Mouse (Mus musculus) spleen, adult 2 months (tissue): ENCODE results near the gene Six3. TPM values are rescaled to one million over a fixed set of nuclear protein-coding genes. Genes with fewer than 3 reads are reported as not detected.

Source experiments
- DNase-seq, 2 experiments: peaks; one replicate each; pipeline versions ENCODE4 v3.0.0 to v3.0.0-alpha.2; 2012 to 2021; ENCODE audit warnings: low spot score in 2 of 2, low read depth in 1 of 2
- H3K27ac ChIP-seq: fragments of 200-500 bp; 2 replicates; pipeline ENCODE4 v1.5.1; 2012; ENCODE audit warnings: low read length, inconsistent platforms; ENCODE audit not compliant: insufficient read depth
- H3K27me3 ChIP-seq: fragments of 200-500 bp; 2 replicates; pipeline ENCODE4 v1.6.1; 2012; ENCODE audit warnings: mild to moderate bottlenecking, moderate library complexity, low read length, inconsistent platforms; ENCODE audit not compliant: control insufficient read depth, insufficient read depth
- H3K36me3 ChIP-seq: fragments of 200-500 bp; 2 replicates; pipeline ENCODE4 v1.6.1; 2012; ENCODE audit warnings: mild to moderate bottlenecking, low read length, inconsistent platforms; ENCODE audit not compliant: control insufficient read depth, insufficient read depth
- H3K4me1 ChIP-seq: fragments of 200-500 bp; 2 replicates; pipeline ENCODE4 v1.6.1; 2011; ENCODE audit warnings: inconsistent platforms; ENCODE audit not compliant: control insufficient read depth, insufficient read depth, insufficient read length
- H3K4me3 ChIP-seq: fragments of 200-500 bp; 2 replicates; pipeline ENCODE4 v1.5.1; 2011; ENCODE audit warnings: mild to moderate bottlenecking, inconsistent platforms; ENCODE audit not compliant: insufficient read depth, insufficient read length; ENCODE audit errors: extremely low read depth
- CTCF ChIP-seq: fragments of 200-500 bp; IDR thresholded peaks from 2 replicates; pipeline ENCODE4 v1.5.1; 2011; ENCODE audit warnings: mild to moderate bottlenecking, inconsistent platforms; ENCODE audit not compliant: insufficient read depth, insufficient read length, insufficient replicate concordance; ENCODE audit errors: extremely low read depth
- POLR2A ChIP-seq: fragments of 200-500 bp; IDR thresholded peaks from 2 replicates; pipeline ENCODE4 v1.6.1; 2011; ENCODE audit warnings: low read depth, low read length, inconsistent platforms
- WGBS: fragments of 180-500 bp; shearing (Covaris S2); methylation state at CpG from one replicate; pipeline ENCODE4 v1.1.7; 2018; 5-methylcytosine and 5-hydroxymethylcytosine counted together
- polyA plus RNA-seq: library from polyadenylated mRNA; depleted of rRNA; stranded (reverse); fragments of >200 nt; gene quantifications from 2 replicates; pipeline ENCODE4 v1.2.3, GENCODE M21; 2012

Gene Six3
- polyA plus RNA-seq, 1 experiment = 0.13 TPM

DNA sequence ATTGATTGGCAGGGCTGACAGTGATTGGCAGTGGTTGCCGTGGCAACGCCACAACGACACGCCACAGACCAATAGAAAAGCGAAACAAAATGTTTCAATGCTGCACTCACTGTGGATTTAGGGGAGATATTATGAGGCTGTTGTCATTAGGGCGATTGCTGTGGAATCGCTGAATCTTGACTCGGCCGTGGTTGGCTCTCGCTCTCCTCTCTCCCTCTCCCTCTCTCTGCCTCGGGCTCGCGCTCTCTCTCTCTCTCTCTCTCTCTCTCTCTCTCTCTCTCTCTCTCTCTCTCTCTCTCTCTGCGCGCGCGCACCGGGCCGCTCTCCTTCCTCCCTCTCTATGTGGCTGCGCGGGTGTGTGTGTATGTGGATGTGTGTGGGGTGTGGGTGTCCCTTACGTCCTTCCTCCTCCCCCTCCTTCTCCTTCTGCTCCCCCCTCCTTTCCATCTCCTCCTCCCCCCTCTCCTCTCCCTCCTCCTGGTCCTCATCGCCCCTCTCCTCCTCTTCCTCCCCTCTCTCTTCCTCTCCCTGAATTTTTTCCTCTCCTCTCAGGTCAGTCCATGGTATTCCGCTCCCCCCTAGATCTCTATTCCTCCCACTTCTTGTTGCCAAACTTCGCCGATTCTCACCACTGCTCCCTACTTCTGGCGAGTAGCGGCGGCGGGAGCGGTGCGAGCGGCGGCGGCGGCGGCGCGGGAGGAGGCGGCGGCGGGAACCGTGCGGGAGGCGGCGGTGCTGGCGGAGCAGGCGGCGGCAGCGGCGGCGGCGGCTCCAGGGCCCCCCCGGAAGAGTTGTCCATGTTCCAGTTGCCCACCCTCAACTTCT is 7.5 kb downstream of the Six3 start:
- no peak overlapping the region; the same call in 1 of the 2 replicates for H3K4me3 ChIP-seq
- DNase-seq = no peak
- H3K36me3 ChIP-seq = no peaks in the 10 kb centered on the region
- no peaks in the 10 kb centered on the region for H3K4me1 ChIP-seq
- H3K27me3 ChIP-seq = peaks cover 45% of the 10 kb centered on the region
- no peak overlapping the region for H3K27ac ChIP-seq
- no peak for TF ChIP-seq POLR2A
- 2% methylated on average over 53 of the region's 54 CpGs for WGBS

DNA sequence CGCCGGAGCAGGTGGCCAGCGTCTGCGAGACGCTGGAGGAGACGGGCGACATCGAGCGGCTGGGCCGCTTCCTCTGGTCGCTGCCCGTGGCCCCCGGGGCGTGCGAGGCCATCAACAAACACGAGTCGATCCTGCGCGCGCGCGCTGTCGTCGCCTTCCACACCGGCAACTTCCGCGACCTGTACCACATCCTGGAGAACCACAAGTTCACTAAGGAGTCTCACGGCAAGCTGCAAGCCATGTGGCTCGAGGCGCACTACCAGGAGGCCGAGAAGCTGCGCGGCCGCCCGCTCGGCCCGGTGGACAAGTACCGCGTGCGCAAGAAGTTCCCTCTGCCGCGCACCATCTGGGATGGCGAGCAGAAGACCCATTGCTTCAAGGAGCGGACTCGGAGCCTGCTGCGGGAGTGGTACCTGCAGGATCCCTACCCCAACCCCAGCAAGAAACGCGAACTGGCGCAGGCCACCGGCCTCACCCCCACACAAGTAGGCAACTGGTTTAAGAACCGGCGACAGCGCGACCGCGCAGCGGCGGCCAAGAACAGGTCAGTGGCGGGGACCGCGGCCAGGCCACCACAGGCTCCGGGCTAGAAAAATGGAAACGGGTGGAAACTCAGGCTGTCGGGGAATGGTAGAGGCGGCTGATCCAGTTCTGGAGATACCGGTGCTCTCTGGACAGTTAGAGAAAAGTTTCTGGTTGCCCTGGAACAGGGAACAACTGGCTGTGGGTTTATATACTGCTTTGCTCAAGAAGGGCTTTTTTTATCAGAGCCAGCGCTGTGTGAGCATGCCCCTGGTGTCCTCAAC is 8.3 kb downstream of the Six3 start:
- H3K27me3 ChIP-seq = peaks cover 41% of the 10 kb centered on the region
- no peaks in the 10 kb centered on the region for H3K36me3 ChIP-seq
- H3K27ac ChIP-seq = no peak overlapping the region
- no peak for DNase-seq
- TF ChIP-seq POLR2A (no peak), CTCF (no peak)
- H3K4me1 ChIP-seq = no peaks in the 10 kb centered on the region
- WGBS = 3% methylated on average over 67 of the region's 67 CpGs
- H3K4me3 ChIP-seq = no peak overlapping the region; the same call in 1 of the 2 replicates

DNA sequence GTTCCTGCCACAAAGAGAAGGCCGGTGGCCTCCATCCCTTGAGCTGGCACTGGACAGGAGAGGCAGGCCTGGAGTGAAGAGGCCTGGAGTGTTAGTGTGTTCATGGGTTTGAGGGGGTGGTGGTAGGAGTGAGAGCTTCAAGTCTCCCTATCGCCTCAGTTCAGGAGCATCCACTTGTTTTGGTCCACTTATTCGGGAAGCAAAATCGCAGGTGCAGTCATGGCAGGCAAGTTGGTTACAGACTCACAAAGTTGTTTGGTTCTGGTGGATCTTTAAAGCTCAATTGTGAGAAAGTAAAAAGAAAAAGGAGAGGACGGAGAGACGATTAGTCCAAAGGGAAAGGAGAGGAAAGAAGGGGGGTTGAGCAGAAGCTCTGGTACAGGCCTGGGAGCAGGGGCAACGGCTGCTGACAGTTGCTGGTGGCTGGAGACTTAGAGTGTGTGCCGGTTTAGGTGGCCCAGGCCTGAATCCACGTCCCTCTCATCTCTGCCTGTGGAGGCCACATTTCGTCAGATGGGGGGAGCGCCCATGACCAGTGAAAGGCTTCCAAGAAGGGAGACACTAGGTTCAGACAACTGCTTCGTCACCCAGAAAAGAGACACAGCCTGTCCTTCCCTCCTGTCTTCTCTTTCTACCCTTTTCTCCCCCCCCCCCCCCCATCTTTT is 9.2 kb downstream of the Six3 start:
- DNase-seq = no peak
- 18% methylated on average over 11 of the region's 12 CpGs for WGBS
- Histone ChIP-seq H3K4me3 (no peak overlapping the region), H3K4me1 (no peaks in the 10 kb centered on the region), H3K36me3 (no peaks in the 10 kb centered on the region), H3K27ac (no peak overlapping the region), H3K27me3 (peaks cover 35% of the 10 kb centered on the region)
- TF ChIP-seq POLR2A (no peak), CTCF (no peak)

DNA sequence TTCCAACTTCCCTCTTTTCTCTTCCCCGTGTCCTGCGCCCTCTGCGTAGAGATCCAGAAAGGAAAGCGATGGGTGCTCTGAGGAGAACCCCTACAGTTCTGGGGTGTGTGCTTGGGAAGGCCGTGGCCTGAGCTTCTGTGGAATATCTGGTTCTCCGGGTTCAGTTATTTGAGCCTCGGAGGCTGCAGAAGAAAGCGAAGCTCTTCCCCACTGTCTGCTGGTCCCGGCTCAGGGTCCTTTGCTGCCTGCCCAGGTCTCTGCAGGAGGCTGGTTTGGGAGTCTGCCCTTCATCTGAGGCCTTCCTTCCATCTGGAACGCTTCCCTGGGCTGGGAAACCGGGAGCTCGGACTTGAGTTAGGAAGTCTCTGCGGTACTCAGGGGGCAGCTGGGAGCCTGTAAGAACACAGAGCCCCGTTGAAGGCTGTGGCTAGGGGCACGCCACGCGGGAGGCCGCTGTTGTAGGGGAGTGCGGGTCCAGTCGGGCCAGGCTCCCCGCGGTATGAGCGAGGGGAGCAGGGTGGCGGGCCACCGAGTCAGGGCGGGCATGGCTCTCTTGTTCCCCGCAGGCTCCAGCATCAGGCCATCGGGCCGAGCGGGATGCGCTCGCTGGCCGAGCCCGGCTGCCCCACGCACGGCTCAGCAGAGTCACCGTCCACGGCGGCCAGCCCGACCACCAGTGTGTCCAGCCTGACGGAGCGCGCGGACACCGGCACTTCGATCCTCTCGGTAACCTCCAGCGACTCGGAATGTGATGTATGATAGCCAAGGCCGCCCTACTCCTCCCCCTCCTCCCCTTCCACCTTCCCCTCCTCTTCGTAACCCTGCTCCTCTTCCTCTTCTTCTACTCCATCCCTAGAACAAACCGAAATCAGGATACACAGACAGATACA is 10.0 kb downstream of the Six3 start:
- Histone ChIP-seq H3K4me1 (no peaks in the 10 kb centered on the region), H3K27me3 (peaks cover 31% of the 10 kb centered on the region), H3K36me3 (no peaks in the 10 kb centered on the region), H3K27ac (no peak overlapping the region), H3K4me3 (no peak overlapping the region)
- no peak for DNase-seq
- WGBS = 7% methylated on average over 52 of the region's 52 CpGs
- TF ChIP-seq POLR2A (no peak), CTCF (no peak)

DNA sequence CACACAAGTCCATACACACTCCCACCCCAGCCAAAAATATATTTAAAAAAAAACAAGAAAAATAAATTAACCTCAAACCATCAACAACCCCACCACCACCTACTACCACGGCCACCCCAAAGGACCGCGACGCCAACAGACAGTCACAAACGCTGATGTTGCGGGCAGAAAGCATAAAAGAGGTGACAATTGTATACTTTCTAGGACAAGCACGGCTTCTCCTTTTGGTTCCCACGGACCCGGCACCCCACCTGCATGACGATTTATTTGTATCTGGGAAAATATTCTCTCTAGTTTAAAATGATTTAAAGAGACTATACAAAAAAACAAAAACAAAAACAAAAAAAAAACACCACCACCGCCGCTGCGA is 10.6 kb downstream of the Six3 start:
- WGBS = 10% methylated on average over 13 of the region's 13 CpGs
- peaks cover 30% of the 10 kb centered on the region for H3K27me3 ChIP-seq
- no peaks in the 10 kb centered on the region for H3K4me1 ChIP-seq
- no peak overlapping the region for H3K4me3 ChIP-seq
- no peak for DNase-seq
- H3K36me3 ChIP-seq = no peaks in the 10 kb centered on the region
- TF ChIP-seq POLR2A (no peak), CTCF (no peak)
- no peak overlapping the region for H3K27ac ChIP-seq

DNA sequence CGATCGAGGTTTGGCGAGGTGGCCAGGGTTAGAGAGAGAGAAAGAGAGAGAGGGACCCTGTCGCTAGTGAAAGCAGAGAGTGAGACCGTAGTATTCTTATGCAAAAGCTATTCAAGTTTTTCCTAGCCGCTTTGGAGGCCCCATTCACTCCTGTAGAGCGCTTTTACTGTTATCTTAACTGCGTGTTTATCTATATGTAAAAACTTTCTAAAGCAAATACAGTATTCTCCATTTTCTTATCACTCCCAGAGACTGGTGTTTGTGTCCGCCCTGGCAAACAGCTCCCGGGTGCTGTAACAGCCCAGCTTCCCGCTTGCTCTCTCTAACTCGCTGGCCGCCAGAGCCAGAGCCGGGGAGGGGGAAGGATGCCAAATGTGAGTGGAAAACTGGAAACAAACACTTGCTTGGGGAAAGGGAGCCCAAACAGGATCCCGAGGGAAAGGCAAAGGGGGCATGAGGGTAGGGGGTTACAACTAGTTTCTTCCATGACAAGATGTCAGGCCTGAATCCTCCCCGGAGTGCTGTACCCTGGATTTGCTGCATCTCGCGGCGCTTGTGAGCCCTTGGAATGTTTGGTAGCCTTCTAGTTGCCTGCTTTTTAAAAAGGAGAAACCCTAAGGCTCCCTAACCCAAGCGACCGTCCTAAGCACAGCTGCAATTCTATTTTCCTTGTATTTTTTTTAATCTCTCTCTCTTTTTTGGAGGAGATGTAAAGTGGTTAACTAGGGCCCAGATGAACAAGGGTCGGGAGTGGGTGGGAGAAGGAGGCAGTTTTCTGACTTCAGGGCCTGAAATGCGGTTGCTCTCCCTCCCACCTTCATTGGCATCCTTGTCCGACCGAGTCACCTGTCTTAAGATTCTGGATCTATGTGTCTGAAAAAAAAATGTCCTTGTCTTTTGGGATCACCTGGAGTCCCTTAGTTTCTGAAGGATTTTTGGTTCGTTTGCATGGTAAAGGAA is 11.9 kb downstream of the Six3 start:
- H3K36me3 ChIP-seq = no peaks in the 10 kb centered on the region
- H3K27ac ChIP-seq = no peak overlapping the region
- no peak overlapping the region for H3K4me3 ChIP-seq
- TF ChIP-seq CTCF = no peak
- no peak for TF ChIP-seq POLR2A
- WGBS = 6% methylated on average over 26 of the region's 26 CpGs
- DNase-seq = no peak
- H3K4me1 ChIP-seq = no peaks in the 10 kb centered on the region
- H3K27me3 ChIP-seq = peaks cover 24% of the 10 kb centered on the region
